Mouse (Mus musculus): ENCODE measurements around the gene Mak. TPM values are rescaled to one million over a fixed set of nuclear protein-coding genes. Genes with fewer than 3 reads are reported as not detected.
A peak's percentile ranks its signal among the peaks of the same experiment; 100 is the strongest.

Gene Mak
- polyA plus RNA-seq, 1 experiment from 2014 or later = 1.2 TPM

- H3K9me3 ChIP-seq (ENCODE audit: control insufficient read depth, low read length) = no peaks in the 10 kb centered on the region
- peaks cover 9% of the 10 kb centered on the region for H3K27me3 ChIP-seq (ENCODE audit: control insufficient read depth, insufficient read depth, low read length)
- no peaks in the 10 kb centered on the region for H3K4me1 ChIP-seq (ENCODE audit: control insufficient read depth, insufficient read depth, low read length)
- no peak for ATAC-seq (ENCODE audit: low FRiP score, low TSS enrichment)
- H3K36me3 ChIP-seq (ENCODE audit: control insufficient read depth, insufficient read depth, low read length) = no peaks in the 10 kb centered on the region
- 71% methylated on average over 5 of the region's 5 CpGs for WGBS
- no peak overlapping the region for H3K4me3 ChIP-seq (ENCODE audit: low read length)
- no peak overlapping the region for H3K9ac ChIP-seq (ENCODE audit: low read depth, low read length)
- H3K27ac ChIP-seq (ENCODE audit: low read depth, low read length) = no peak overlapping the region
- peak overlapping the region; percentile 74; the same call in 1 of the 2 replicates for H3K4me2 ChIP-seq (replicated peaks; ENCODE audit: low read depth, low read length)
Measured at GRCm38 (mm10) chr13:41079859-41080258, 353 bp upstream of the Mak start.

GRCm38 (mm10) chr13:41078690-41079420, 651 bp downstream of the Mak start:
- Histone ChIP-seq H3K27me3 (ENCODE audit: control insufficient read depth, insufficient read depth, low read length) (peaks cover 9% of the 10 kb centered on the region), H3K4me3 (ENCODE audit: low read length) (peak overlapping the region; percentile 50), H3K9ac (ENCODE audit: low read depth, low read length) (peak overlapping the region; percentile 44; the same call in 1 of the 2 replicates), H3K4me1 (ENCODE audit: control insufficient read depth, insufficient read depth, low read length) (no peaks in the 10 kb centered on the region), H3K27ac (ENCODE audit: low read depth, low read length) (no peak overlapping the region), H3K36me3 (ENCODE audit: control insufficient read depth, insufficient read depth, low read length) (no peaks in the 10 kb centered on the region), H3K9me3 (ENCODE audit: control insufficient read depth, low read length) (no peaks in the 10 kb centered on the region), H3K4me2 (replicated peaks; ENCODE audit: low read depth, low read length) (peak overlapping the region; percentile 74)
- ATAC-seq (ENCODE audit: low FRiP score, low TSS enrichment) = peak; percentile 56
- 5% methylated on average over 24 of the region's 24 CpGs for WGBS

- H3K27ac ChIP-seq (ENCODE audit: low read depth, low read length) = no peak overlapping the region
- H3K27me3 ChIP-seq (ENCODE audit: control insufficient read depth, insufficient read depth, low read length) = peaks cover 9% of the 10 kb centered on the region
- no peaks in the 10 kb centered on the region for H3K36me3 ChIP-seq (ENCODE audit: control insufficient read depth, insufficient read depth, low read length)
- WGBS = 64% methylated on average over 9 of the region's 9 CpGs
- H3K4me2 ChIP-seq (replicated peaks; ENCODE audit: low read depth, low read length) = no peak overlapping the region
- H3K4me3 ChIP-seq (ENCODE audit: low read length) = no peak overlapping the region
- no peaks in the 10 kb centered on the region for H3K9me3 ChIP-seq (ENCODE audit: control insufficient read depth, low read length)
- no peaks in the 10 kb centered on the region for H3K4me1 ChIP-seq (ENCODE audit: control insufficient read depth, insufficient read depth, low read length)
- no peak for ATAC-seq (ENCODE audit: low FRiP score, low TSS enrichment)
- H3K9ac ChIP-seq (ENCODE audit: low read depth, low read length) = no peak overlapping the region
Measured at GRCm38 (mm10) chr13:41077921-41078320, 1.6 kb downstream of the Mak start.

- Histone ChIP-seq H3K27me3 (ENCODE audit: control insufficient read depth, insufficient read depth, low read length) (peaks cover 5% of the 10 kb centered on the region), H3K9me3 (ENCODE audit: control insufficient read depth, low read length) (no peaks in the 10 kb centered on the region), H3K4me2 (replicated peaks; ENCODE audit: low read depth, low read length) (no peak overlapping the region), H3K27ac (ENCODE audit: low read depth, low read length) (no peak overlapping the region), H3K4me1 (ENCODE audit: control insufficient read depth, insufficient read depth, low read length) (no peaks in the 10 kb centered on the region), H3K4me3 (ENCODE audit: low read length) (no peak overlapping the region), H3K9ac (ENCODE audit: low read depth, low read length) (no peak overlapping the region), H3K36me3 (ENCODE audit: control insufficient read depth, insufficient read depth, low read length) (no peaks in the 10 kb centered on the region)
- ATAC-seq (ENCODE audit: low FRiP score, low TSS enrichment) = no peak
- 86% methylated on average over 5 of the region's 5 CpGs for WGBS
Measured at GRCm38 (mm10) chr13:41073819-41074218, 5.7 kb downstream of the Mak start.

- 94% methylated on average over 11 of the region's 11 CpGs for WGBS
- no peak for ATAC-seq (ENCODE audit: low FRiP score, low TSS enrichment)
- Histone ChIP-seq H3K4me2 (replicated peaks; ENCODE audit: low read depth, low read length) (no peak overlapping the region), H3K9ac (ENCODE audit: low read depth, low read length) (no peak overlapping the region), H3K27ac (ENCODE audit: low read depth, low read length) (no peak overlapping the region), H3K27me3 (ENCODE audit: control insufficient read depth, insufficient read depth, low read length) (no peaks in the 10 kb centered on the region), H3K4me1 (ENCODE audit: control insufficient read depth, insufficient read depth, low read length) (no peaks in the 10 kb centered on the region), H3K36me3 (ENCODE audit: control insufficient read depth, insufficient read depth, low read length) (no peaks in the 10 kb centered on the region), H3K9me3 (ENCODE audit: control insufficient read depth, low read length) (no peaks in the 10 kb centered on the region), H3K4me3 (ENCODE audit: low read length) (no peak overlapping the region)
Measured at GRCm38 (mm10) chr13:41071617-41072016, 7.9 kb downstream of the Mak start.

GRCm38 (mm10) chr13:41067618-41068017, 11.9 kb downstream of the Mak start:
- Histone ChIP-seq H3K4me3 (ENCODE audit: low read length) (no peak overlapping the region), H3K27ac (ENCODE audit: low read depth, low read length) (no peak overlapping the region), H3K9ac (ENCODE audit: low read depth, low read length) (no peak overlapping the region), H3K27me3 (ENCODE audit: control insufficient read depth, insufficient read depth, low read length) (no peaks in the 10 kb centered on the region), H3K4me1 (ENCODE audit: control insufficient read depth, insufficient read depth, low read length) (no peaks in the 10 kb centered on the region), H3K9me3 (ENCODE audit: control insufficient read depth, low read length) (no peaks in the 10 kb centered on the region), H3K36me3 (ENCODE audit: control insufficient read depth, insufficient read depth, low read length) (no peaks in the 10 kb centered on the region), H3K4me2 (replicated peaks; ENCODE audit: low read depth, low read length) (no peak overlapping the region)
- no peak for ATAC-seq (ENCODE audit: low FRiP score, low TSS enrichment)
- WGBS = 98% methylated on average over 4 of the region's 4 CpGs

GRCm38 (mm10) chr13:41051965-41052364, 27.5 kb downstream of the Mak start:
- no peak for ATAC-seq (ENCODE audit: low FRiP score, low TSS enrichment)
- no peak overlapping the region for H3K27ac ChIP-seq (ENCODE audit: low read depth, low read length)
- no peak overlapping the region for H3K4me2 ChIP-seq (replicated peaks; ENCODE audit: low read depth, low read length)
- no peaks in the 10 kb centered on the region for H3K36me3 ChIP-seq (ENCODE audit: control insufficient read depth, insufficient read depth, low read length)
- no peaks in the 10 kb centered on the region for H3K4me1 ChIP-seq (ENCODE audit: control insufficient read depth, insufficient read depth, low read length)
- 84% methylated on average over 5 of the region's 5 CpGs for WGBS
- H3K9me3 ChIP-seq (ENCODE audit: control insufficient read depth, low read length) = no peaks in the 10 kb centered on the region
- H3K4me3 ChIP-seq (ENCODE audit: low read length) = no peak overlapping the region
- H3K9ac ChIP-seq (ENCODE audit: low read depth, low read length) = no peak overlapping the region
- H3K27me3 ChIP-seq (ENCODE audit: control insufficient read depth, insufficient read depth, low read length) = no peaks in the 10 kb centered on the region

GRCm38 (mm10) chr13:41047280-41047679, 32.2 kb downstream of the Mak start:
- Histone ChIP-seq H3K4me2 (replicated peaks; ENCODE audit: low read depth, low read length) (no peak overlapping the region), H3K9ac (ENCODE audit: low read depth, low read length) (no peak overlapping the region), H3K27ac (ENCODE audit: low read depth, low read length) (no peak overlapping the region), H3K4me1 (ENCODE audit: control insufficient read depth, insufficient read depth, low read length) (no peaks in the 10 kb centered on the region), H3K27me3 (ENCODE audit: control insufficient read depth, insufficient read depth, low read length) (no peaks in the 10 kb centered on the region), H3K4me3 (ENCODE audit: low read length) (no peak overlapping the region), H3K9me3 (ENCODE audit: control insufficient read depth, low read length) (no peaks in the 10 kb centered on the region), H3K36me3 (ENCODE audit: control insufficient read depth, insufficient read depth, low read length) (no peaks in the 10 kb centered on the region)
- 84% methylated on average over 6 of the region's 6 CpGs for WGBS
- no peak for ATAC-seq (ENCODE audit: low FRiP score, low TSS enrichment)

GRCm38 (mm10) chr13:41045901-41046300, 33.6 kb downstream of the Mak start:
- 92% methylated on average over 8 of the region's 8 CpGs for WGBS
- H3K4me1 ChIP-seq (ENCODE audit: control insufficient read depth, insufficient read depth, low read length) = no peaks in the 10 kb centered on the region
- no peak for ATAC-seq (ENCODE audit: low FRiP score, low TSS enrichment)
- no peaks in the 10 kb centered on the region for H3K9me3 ChIP-seq (ENCODE audit: control insufficient read depth, low read length)
- no peaks in the 10 kb centered on the region for H3K27me3 ChIP-seq (ENCODE audit: control insufficient read depth, insufficient read depth, low read length)
- H3K27ac ChIP-seq (ENCODE audit: low read depth, low read length) = no peak overlapping the region
- no peak overlapping the region for H3K4me2 ChIP-seq (replicated peaks; ENCODE audit: low read depth, low read length)
- H3K36me3 ChIP-seq (ENCODE audit: control insufficient read depth, insufficient read depth, low read length) = no peaks in the 10 kb centered on the region
- H3K9ac ChIP-seq (ENCODE audit: low read depth, low read length) = no peak overlapping the region
- H3K4me3 ChIP-seq (ENCODE audit: low read length) = no peak overlapping the region

Measured in kidney, embryonic 14.5 days (tissue).